Comparison of ENCODE assay signal across 13 mouse cellular contexts in the genomic region with DNA sequence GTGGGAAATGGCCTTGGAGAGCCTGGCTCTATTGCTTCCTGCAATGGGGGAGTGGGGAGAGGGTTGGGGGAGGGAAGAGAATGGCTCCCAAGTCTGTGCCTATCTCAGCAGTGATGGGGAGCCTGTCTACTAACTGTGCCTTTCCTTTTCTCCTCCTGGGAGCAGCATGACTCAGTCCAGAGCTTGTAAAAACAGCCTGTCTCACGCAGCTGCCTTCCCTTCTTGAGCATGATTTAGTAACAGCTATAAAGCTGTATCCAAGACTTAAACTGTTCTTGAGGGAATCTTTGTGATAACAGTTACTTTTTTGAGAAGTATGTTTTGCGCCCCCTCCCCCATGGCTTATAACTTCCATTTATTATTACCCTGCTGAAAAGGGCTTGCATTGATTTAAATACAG.
DNase-seq lines count a peak whose midpoint lies in the region; ATAC-seq and TF ChIP-seq lines count a peak whose summit lies in the region.
"Had no signal": no experiment of that assay in that cellular context is flagged by ENCODE, and none has a peak within 500 bp of the region (broad histone marks: within the 10 kb centered on the region; RNA-seq: fewer than 3 reads in every experiment).

No protein-coding gene starts in this region.

- peaks cover 17% of the 10 kb centered on the region; the same call in 1 of the 2 replicates for H3K4me1 ChIP-seq in kidney, embryonic 16.5 days (ENCODE audit: insufficient read depth, low read length)
- H3K4me1 ChIP-seq in testis, adult 2 months (ENCODE audit: control insufficient read depth, insufficient read depth, low read length), result no peaks in the 10 kb centered on the region; the same call in 1 of the 2 replicates
- no peaks in the 10 kb centered on the region; the same call in 1 of the 2 replicates for H3K4me1 ChIP-seq in intestine, embryonic 15.5 days (replicated peaks)

- DNase-seq in kidney, adult 9 months, result no peak
- DNase-seq in testis, postnatal 14 days (ENCODE audit: low spot score), result no peak
- DNase-seq in left cerebral cortex, postnatal 25 days (ENCODE audit: low spot score in 2 of 2), result peak; percentile 26 to 79
- peak; percentile 74 for DNase-seq in telencephalon, adult 2 months (ENCODE audit: low read depth, low spot score)
- DNase-seq in cerebellum, adult 18-20 months, result no peak
- DNase-seq: adrenal gland, postnatal 10 days; embryo, embryonic 11 days; lung, adult 2 months had no signal

- H3K9me3 ChIP-seq in kidney, embryonic 16.5 days (ENCODE audit: low read length), result 0 out of 2 replicates have a peak, but pooled peaks cover 3% of the 10 kb centered on the region
- no peaks in the 10 kb centered on the region for H3K9me3 ChIP-seq in intestine, embryonic 15.5 days
- H3K9me3 ChIP-seq: neural tube, embryonic 12.5 days had no signal

- H3K9ac ChIP-seq in kidney, embryonic 16.5 days (replicated peaks; ENCODE audit: low read length), result no peak overlapping the region
- no peak overlapping the region for H3K9ac ChIP-seq in intestine, embryonic 15.5 days
- H3K9ac ChIP-seq: neural tube, embryonic 12.5 days had no signal

- WGBS in kidney, embryonic 16.5 days, result 34% methylated on average over 2 of the region's 2 CpGs
- 50% methylated on average over 2 of the region's 2 CpGs for WGBS in intestine, embryonic 15.5 days

- ATAC-seq in kidney, embryonic 16.5 days (ENCODE audit: low FRiP score, low TSS enrichment), result peak; percentile 91
- ATAC-seq in intestine, embryonic 15.5 days, result no peak
- ATAC-seq: hindbrain, embryonic 16.5 days had no signal

- no peak overlapping the region for H3K4me2 ChIP-seq in kidney, embryonic 16.5 days (replicated peaks; ENCODE audit: low read depth, low read length)
- H3K4me2 ChIP-seq in intestine, embryonic 15.5 days (replicated peaks), result no peak overlapping the region
- H3K4me2 ChIP-seq: neural tube, embryonic 12.5 days had no signal

- TF ChIP-seq POLR2A in testis, adult 2 months (IDR thresholded peaks at IDR 0.05; ENCODE audit: control insufficient read depth, low read depth, low read length), result no peak

- no peak overlapping the region for H3K4me3 ChIP-seq in kidney, embryonic 16.5 days (ENCODE audit: low read length)
- peak overlapping the region; percentile 47 for H3K4me3 ChIP-seq in testis, adult 2 months (ENCODE audit: control insufficient read depth, low read depth, low read length)
- H3K4me3 ChIP-seq in intestine, embryonic 15.5 days (replicated peaks), result no peak overlapping the region
- H3K4me3 ChIP-seq: neural tube, embryonic 12.5 days had no signal

- no peak for TF ChIP-seq CTCF in testis, adult 2 months (IDR thresholded peaks at IDR 0.05; ENCODE audit: control insufficient read depth, insufficient read depth, insufficient replicate concordance, low read depth, low read length)

- no peaks in the 10 kb centered on the region for H3K36me3 ChIP-seq in kidney, embryonic 16.5 days (ENCODE audit: insufficient read depth, low read length)
- H3K36me3 ChIP-seq in testis, adult 2 months (ENCODE audit: control insufficient read depth, insufficient read depth, low read length), result no peaks in the 10 kb centered on the region
- H3K36me3 ChIP-seq in intestine, embryonic 15.5 days, result no peaks in the 10 kb centered on the region
- H3K36me3 ChIP-seq: neural tube, embryonic 12.5 days had no signal

- intact Hi-C loops in left cerebral cortex, postnatal 25 days (cut with DNase I), result loop anchor here (5.0 kb wide), 1 partner anchor 191 kb away; a partner anchor contains a TSS

- H3K27ac ChIP-seq in kidney, embryonic 16.5 days (ENCODE audit: low read length), result peak overlapping the region; percentile 15; the same call in 1 of the 2 replicates
- H3K27ac ChIP-seq in testis, adult 2 months (ENCODE audit: control insufficient read depth, insufficient read depth, low read depth, low read length), result no peak overlapping the region
- H3K27ac ChIP-seq in intestine, embryonic 15.5 days, result no peak overlapping the region
- H3K27ac ChIP-seq: neural tube, embryonic 12.5 days had no signal

- no peaks in the 10 kb centered on the region for H3K27me3 ChIP-seq in kidney, embryonic 16.5 days (ENCODE audit: insufficient read depth, low read length)
- no peaks in the 10 kb centered on the region for H3K27me3 ChIP-seq in testis, adult 2 months (ENCODE audit: control insufficient read depth, insufficient read depth, low read length)
- H3K27me3 ChIP-seq in intestine, embryonic 15.5 days (replicated peaks), result no peaks in the 10 kb centered on the region
- H3K27me3 ChIP-seq: neural tube, embryonic 12.5 days had no signal

Comparison
In these comparisons a context has a peak if more than half of its experiments do, and no peak if none do; other contexts are left out.
1. DNase-seq: peak in left cerebral cortex, postnatal 25 days (2 of 2) and telencephalon, adult 2 months (single experiment); none in kidney, adult 9 months (single experiment), testis, postnatal 14 days (single experiment) and cerebellum, adult 18-20 months (0 of 2).